Mouse (Mus musculus): Measurements from ENCODE around the gene Dpyd.

GRCm38 (mm10) chr3:118855411-118855810 is 293.5 kb downstream of the Dpyd start:
- TF ChIP-seq CTCF (IDR thresholded peaks at IDR 0.05; ENCODE audit: control insufficient read depth, insufficient read depth, insufficient replicate concordance, low read depth, low read length) (no peak), POLR2A (IDR thresholded peaks at IDR 0.05; ENCODE audit: control insufficient read depth, low read depth, low read length) (no peak)

Data from testis, adult 2 months (tissue).